Mouse (Mus musculus): ENCODE measurements around the gene Sdr39u1. TPM values are rescaled to one million over a fixed set of nuclear protein-coding genes. Genes with fewer than 3 reads are reported as not detected.

Gene Sdr39u1
- polyA plus RNA-seq, 1 experiment from 2014 or later, result 69.9 TPM

- 41% methylated on average over 4 of the region's 4 CpGs for WGBS
- Histone ChIP-seq H3K9me3 (no peaks in the 10 kb centered on the region), H3K4me2 (replicated peaks) (no peak overlapping the region), H3K4me3 (no peak overlapping the region), H3K4me1 (no peaks in the 10 kb centered on the region), H3K27me3 (no peaks in the 10 kb centered on the region), H3K27ac (no peak overlapping the region), H3K36me3 (no peaks in the 10 kb centered on the region), H3K9ac (no peak overlapping the region)
- no peak for ATAC-seq (ENCODE audit: insufficient number of reproducible peaks, insufficient read depth, low FRiP score, low TSS enrichment)
These were observed 13.3 kb upstream of the Sdr39u1 start for GRCm38 (mm10) chr14:55913406-55913805.

DNA sequence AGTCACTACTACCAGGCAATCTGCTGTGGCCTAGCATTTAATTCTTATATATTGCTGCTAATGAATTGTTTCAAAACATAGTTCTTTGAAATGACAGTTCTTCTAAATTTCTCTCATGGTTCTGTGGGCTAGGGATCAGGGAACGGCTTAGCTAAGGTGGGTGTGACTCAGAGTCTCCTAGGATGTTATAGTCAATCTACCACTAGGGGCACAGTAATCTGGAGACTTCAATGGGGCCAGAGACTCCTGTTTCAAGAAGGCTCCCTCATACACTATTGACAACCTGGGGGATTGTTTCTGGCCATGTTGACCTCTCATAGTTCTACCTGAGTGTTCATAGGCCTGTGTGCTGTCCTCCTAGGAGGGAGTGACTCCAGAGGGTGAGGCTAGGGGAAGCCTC, 5.4 kb upstream of the Sdr39u1 start:
- WGBS, result 21% methylated on average over 1 of the region's 1 CpGs

DNA sequence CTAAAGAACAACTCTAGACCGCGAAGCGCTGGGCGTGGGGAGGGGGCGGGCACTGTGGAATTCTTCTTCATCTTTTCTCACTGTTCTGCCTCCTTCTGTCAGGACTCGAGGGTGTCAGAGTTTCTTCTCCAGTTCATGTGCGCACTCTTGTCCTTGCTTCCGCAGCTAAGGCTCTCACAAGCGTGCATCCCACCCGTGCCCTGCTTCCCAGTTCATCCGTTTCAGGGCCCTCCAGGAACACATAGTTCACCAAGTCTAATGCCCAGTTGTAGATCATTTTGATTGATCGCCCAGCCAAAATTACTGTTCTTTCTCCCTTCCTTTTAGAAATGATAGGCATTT, 292 bp upstream of the Sdr39u1 start:
- no peaks in the 10 kb centered on the region for H3K27me3 ChIP-seq
- peak overlapping the region; percentile 86 for H3K27ac ChIP-seq
- H3K36me3 ChIP-seq, result peaks cover 27% of the 10 kb centered on the region
- H3K9me3 ChIP-seq, result no peaks in the 10 kb centered on the region
- peak; percentile 11; the same call in 1 of the 2 replicates for ATAC-seq (ENCODE audit: insufficient number of reproducible peaks, insufficient read depth, low FRiP score, low TSS enrichment)
- H3K4me3 ChIP-seq, result peak overlapping the region; percentile 50
- H3K4me2 ChIP-seq (replicated peaks), result peak overlapping the region; percentile 84
- H3K4me1 ChIP-seq, result peaks cover 16% of the 10 kb centered on the region
- 4% methylated on average over 12 of the region's 12 CpGs for WGBS
- peak overlapping the region; percentile 64 for H3K9ac ChIP-seq

More for the DNA sequence above, 5.4 kb upstream of the Sdr39u1 start:
- ATAC-seq (ENCODE audit: insufficient number of reproducible peaks, insufficient read depth, low FRiP score, low TSS enrichment), result no peak
- Histone ChIP-seq H3K4me1 (peaks cover 7% of the 10 kb centered on the region; the same call in 1 of the 2 replicates), H3K27me3 (no peaks in the 10 kb centered on the region), H3K4me3 (no peak overlapping the region), H3K4me2 (replicated peaks) (no peak overlapping the region), H3K27ac (no peak overlapping the region), H3K9ac (no peak overlapping the region), H3K36me3 (no peaks in the 10 kb centered on the region), H3K9me3 (no peaks in the 10 kb centered on the region)

GRCm38 (mm10) chr14:55898947-55899346, 1.1 kb downstream of the Sdr39u1 start:
- no peak for ATAC-seq (ENCODE audit: insufficient number of reproducible peaks, insufficient read depth, low FRiP score, low TSS enrichment)
- peak overlapping the region; percentile 84 for H3K4me2 ChIP-seq (replicated peaks)
- WGBS, result 88% methylated on average over 7 of the region's 7 CpGs
- H3K4me3 ChIP-seq, result peak overlapping the region; percentile 50; the same call in 1 of the 2 replicates
- H3K27me3 ChIP-seq, result no peaks in the 10 kb centered on the region
- H3K36me3 ChIP-seq, result peaks cover 42% of the 10 kb centered on the region
- H3K4me1 ChIP-seq, result peaks cover 16% of the 10 kb centered on the region
- no peak overlapping the region; the same call in 1 of the 2 replicates for H3K9ac ChIP-seq
- H3K27ac ChIP-seq, result peak overlapping the region; percentile 86; the same call in 1 of the 2 replicates
- no peaks in the 10 kb centered on the region for H3K9me3 ChIP-seq

DNA sequence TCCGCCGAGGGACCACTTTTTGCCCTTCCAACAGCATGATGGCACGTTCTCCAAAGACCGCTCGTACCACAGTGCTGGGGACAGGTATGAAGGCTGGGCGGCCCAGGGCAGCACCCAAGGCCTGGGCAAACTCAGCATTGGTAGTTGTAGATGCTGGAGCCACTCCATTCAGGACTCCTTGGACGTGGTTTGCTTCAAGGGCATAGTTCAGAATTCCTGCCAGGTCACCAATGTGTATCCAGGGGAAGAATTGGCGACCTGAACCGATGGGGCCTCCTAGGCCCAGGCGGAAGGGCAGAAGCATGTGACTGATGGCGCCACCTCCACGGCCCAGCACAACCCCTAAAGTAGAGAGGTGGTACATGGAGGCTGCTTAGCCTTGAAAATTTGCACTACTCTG, 2.4 kb downstream of the Sdr39u1 start:
- Histone ChIP-seq H3K4me2 (replicated peaks) (no peak overlapping the region), H3K4me1 (peaks cover 16% of the 10 kb centered on the region), H3K9me3 (no peaks in the 10 kb centered on the region), H3K4me3 (no peak overlapping the region), H3K27ac (no peak overlapping the region), H3K9ac (no peak overlapping the region), H3K27me3 (no peaks in the 10 kb centered on the region), H3K36me3 (peaks cover 50% of the 10 kb centered on the region)
- no peak for ATAC-seq (ENCODE audit: insufficient number of reproducible peaks, insufficient read depth, low FRiP score, low TSS enrichment)
- 94% methylated on average over 12 of the region's 12 CpGs for WGBS

DNA sequence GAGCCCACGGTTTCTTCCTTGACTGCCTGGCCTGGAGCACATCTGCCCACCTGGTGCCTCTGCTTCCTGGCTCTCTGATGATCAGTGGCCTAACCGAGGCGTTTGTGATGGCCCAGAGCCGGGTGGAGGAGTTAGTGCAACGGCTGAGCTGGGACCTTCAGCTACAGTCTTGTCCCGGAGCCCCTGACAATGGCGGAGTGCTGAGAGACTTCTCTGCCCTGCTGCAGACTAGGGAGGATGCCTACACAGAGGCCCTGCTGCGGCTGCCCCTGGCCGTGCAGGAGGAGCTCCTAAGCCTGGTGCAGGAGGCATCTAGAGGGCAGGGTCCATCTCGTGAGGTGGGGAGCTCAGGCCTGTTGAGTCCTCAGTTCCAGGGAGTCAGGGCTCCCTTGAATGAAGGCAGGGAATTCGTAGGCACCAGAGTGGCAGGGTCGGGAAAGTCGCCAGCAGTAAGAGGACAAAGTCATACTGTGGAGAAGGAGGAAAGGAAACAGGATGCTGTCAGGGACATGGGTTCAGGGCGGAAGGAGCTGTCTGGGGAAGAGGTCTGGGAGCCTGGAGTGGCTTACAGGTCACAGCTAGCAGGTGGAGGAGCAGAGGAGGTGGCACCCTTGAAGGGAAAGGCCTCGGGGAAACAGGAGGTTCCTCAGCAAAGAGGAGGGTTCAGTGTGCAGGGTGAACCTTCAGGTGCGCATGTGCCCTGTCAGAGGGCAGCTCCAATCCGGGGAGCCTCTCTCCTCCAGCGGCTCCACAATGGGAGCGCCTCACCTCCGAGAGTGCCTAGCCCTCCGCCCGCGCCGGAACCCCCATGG, 13.3 kb downstream of the Sdr39u1 start:
- Histone ChIP-seq H3K27me3 (no peaks in the 10 kb centered on the region), H3K9me3 (no peaks in the 10 kb centered on the region), H3K4me3 (peak overlapping the region; percentile 81), H3K27ac (no peak overlapping the region), H3K36me3 (peaks cover 55% of the 10 kb centered on the region), H3K4me2 (replicated peaks) (0 out of 2 replicates have a peak overlapping the region, but pooled peaks have one; percentile 84), H3K4me1 (peaks cover 25% of the 10 kb centered on the region), H3K9ac (peak overlapping the region; percentile 15; the same call in 1 of the 2 replicates)
- WGBS, result 80% methylated on average over 24 of the region's 24 CpGs
- ATAC-seq (ENCODE audit: insufficient number of reproducible peaks, insufficient read depth, low FRiP score, low TSS enrichment), result no peak

DNA sequence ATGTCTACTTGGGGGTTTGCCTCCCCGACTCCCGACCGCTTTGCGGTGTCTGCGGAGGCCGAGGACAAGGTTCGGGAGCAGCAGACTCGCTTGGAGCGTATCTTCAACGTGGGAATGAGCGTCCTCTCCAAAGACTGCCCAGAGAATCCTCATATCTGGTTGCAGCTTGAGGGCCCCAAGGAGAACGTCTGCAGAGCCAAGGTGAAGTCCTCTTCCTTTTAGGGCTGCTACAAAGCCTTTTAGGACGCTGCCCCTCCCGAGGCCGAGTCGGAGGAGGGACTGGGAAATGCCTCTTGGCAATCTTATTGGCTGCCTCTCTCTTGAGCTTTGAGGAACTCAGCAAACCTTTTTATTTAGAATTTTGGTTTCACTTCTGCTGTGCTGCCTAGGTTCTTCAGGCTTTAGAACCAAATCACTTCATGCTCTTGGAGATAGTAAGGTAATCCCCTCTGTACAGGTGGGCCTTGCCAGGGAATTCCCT, 14.3 kb downstream of the Sdr39u1 start:
- Histone ChIP-seq H3K27me3 (no peaks in the 10 kb centered on the region), H3K9me3 (no peaks in the 10 kb centered on the region), H3K4me2 (replicated peaks) (peak overlapping the region; percentile 84), H3K4me3 (peak overlapping the region; percentile 81), H3K9ac (peak overlapping the region; percentile 83), H3K4me1 (peaks cover 25% of the 10 kb centered on the region), H3K27ac (peak overlapping the region; percentile 93), H3K36me3 (peaks cover 46% of the 10 kb centered on the region)
- no peak for ATAC-seq (ENCODE audit: insufficient number of reproducible peaks, insufficient read depth, low FRiP score, low TSS enrichment)
- 5% methylated on average over 16 of the region's 16 CpGs for WGBS

GRCm38 (mm10) chr14:55885114-55885790, 14.8 kb downstream of the Sdr39u1 start:
- peak overlapping the region; percentile 84 for H3K4me2 ChIP-seq (replicated peaks)
- H3K27ac ChIP-seq, result peak overlapping the region; percentile 93
- H3K27me3 ChIP-seq, result no peaks in the 10 kb centered on the region
- ATAC-seq (ENCODE audit: insufficient number of reproducible peaks, insufficient read depth, low FRiP score, low TSS enrichment), result peak; percentile 63
- no peaks in the 10 kb centered on the region for H3K9me3 ChIP-seq
- under 1% methylated on average over 15 of the region's 30 CpGs for WGBS
- peak overlapping the region; percentile 83 for H3K9ac ChIP-seq
- peaks cover 40% of the 10 kb centered on the region for H3K36me3 ChIP-seq
- peaks cover 25% of the 10 kb centered on the region for H3K4me1 ChIP-seq
- peak overlapping the region; percentile 81 for H3K4me3 ChIP-seq

- H3K9ac ChIP-seq, result peak within 1 kb of the TSS; percentile 83
- H3K36me3 ChIP-seq, result peaks cover 34% of the 10 kb centered on the region
- peak within 1 kb of the TSS; percentile 84 for H3K4me2 ChIP-seq (replicated peaks)
- peak; percentile 91 for ATAC-seq (ENCODE audit: insufficient number of reproducible peaks, insufficient read depth, low FRiP score, low TSS enrichment)
- under 1% methylated on average over 24 of the region's 30 CpGs for WGBS
- H3K27ac ChIP-seq, result peak within 1 kb of the TSS; percentile 93
- no peaks in the 10 kb centered on the region for H3K9me3 ChIP-seq
- peak within 1 kb of the TSS; percentile 81 for H3K4me3 ChIP-seq
- peaks cover 25% of the 10 kb centered on the region for H3K4me1 ChIP-seq
- H3K27me3 ChIP-seq, result no peaks in the 10 kb centered on the region
These were observed 15.4 kb downstream of the Sdr39u1 start, which contains the start of gene Khnyn for GRCm38 (mm10) chr14:55884713-55885113. TSS of gene Khnyn (plus strand) at chr14:55884947.

GRCm38 (mm10) chr14:55884166-55884565, 15.9 kb downstream of the Sdr39u1 start, which contains the start of gene Cbln3:
TSS of gene Cbln3 (minus strand) at chr14:55884392.
- 27% methylated on average over 4 of the region's 4 CpGs for WGBS
- Histone ChIP-seq H3K9me3 (no peaks in the 10 kb centered on the region), H3K27me3 (no peaks in the 10 kb centered on the region), H3K4me2 (replicated peaks) (peak within 1 kb of the TSS; percentile 84), H3K4me1 (peaks cover 25% of the 10 kb centered on the region), H3K9ac (peak within 1 kb of the TSS; percentile 83), H3K4me3 (peak within 1 kb of the TSS; percentile 81), H3K27ac (peak within 1 kb of the TSS; percentile 93), H3K36me3 (peaks cover 29% of the 10 kb centered on the region)
- peak; percentile 37; the same call in 1 of the 2 replicates for ATAC-seq (ENCODE audit: insufficient number of reproducible peaks, insufficient read depth, low FRiP score, low TSS enrichment)

DNA sequence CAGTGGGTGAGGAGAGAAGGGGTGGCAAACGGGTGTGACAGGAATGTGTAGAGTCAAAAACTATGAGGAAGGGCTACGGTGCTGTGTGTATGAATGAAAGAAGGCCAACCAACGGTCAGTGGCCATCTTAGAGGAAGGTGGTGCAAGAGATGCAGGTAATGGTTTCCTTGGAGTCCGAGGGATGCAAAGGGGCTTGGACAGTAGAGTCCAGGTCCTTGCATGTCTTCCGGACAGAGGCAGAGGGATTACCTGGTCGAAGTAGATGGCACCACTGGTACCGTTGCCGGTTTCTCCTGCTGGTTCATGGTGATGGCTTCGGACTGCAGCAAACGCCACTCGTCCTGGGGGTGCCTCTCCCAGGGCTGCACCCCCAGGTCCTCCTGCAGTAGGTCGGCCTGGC, 16.4 kb downstream of the Sdr39u1 start:
- ATAC-seq (ENCODE audit: insufficient number of reproducible peaks, insufficient read depth, low FRiP score, low TSS enrichment), result no peak
- Histone ChIP-seq H3K36me3 (peaks cover 25% of the 10 kb centered on the region), H3K4me1 (peaks cover 26% of the 10 kb centered on the region), H3K9ac (no peak overlapping the region), H3K4me3 (no peak overlapping the region), H3K27me3 (no peaks in the 10 kb centered on the region), H3K27ac (0 out of 2 replicates have a peak overlapping the region, but pooled peaks have one; percentile 93), H3K4me2 (replicated peaks) (no peak overlapping the region), H3K9me3 (no peaks in the 10 kb centered on the region)
- WGBS, result 93% methylated on average over 12 of the region's 12 CpGs

Data from embryonic facial prominence, embryonic 12.5 days (tissue).